Mouse (Mus musculus): ENCODE results near the gene 1700013H16Rik. TPM values are rescaled to one million over a fixed set of nuclear protein-coding genes. Genes with fewer than 3 reads are reported as not detected.
"Not testable (repeated sequence)": the region's sequence is repeated elsewhere in the genome, so short reads cannot be mapped to it uniquely, and the experiment has no call there.

Gene 1700013H16Rik
- not detected for total RNA-seq (2021)

DNA sequence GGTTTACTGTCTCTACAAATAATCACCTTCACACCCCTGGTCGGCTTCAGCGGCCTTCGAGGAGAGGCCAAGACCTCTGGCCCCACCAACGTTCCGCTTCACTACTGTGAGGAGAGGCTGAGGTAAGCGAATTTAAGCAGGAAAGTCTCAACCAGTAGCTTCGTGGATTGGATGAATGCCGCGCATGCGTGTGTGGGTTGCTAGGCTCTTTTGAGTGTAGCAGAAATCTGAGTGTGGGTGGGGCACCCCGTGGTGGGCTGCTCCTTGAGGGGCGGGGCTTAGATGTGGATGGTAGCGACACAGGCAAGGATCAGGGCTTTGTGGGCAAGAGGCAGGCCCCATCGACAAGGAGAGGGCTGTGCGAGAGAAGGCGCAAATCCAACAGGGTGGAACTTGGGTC, at the start of gene 1700013H16Rik:
TSS of gene 1700013H16Rik (minus strand) at position 96 of the 400 bp plus-strand sequence.
- intact Hi-C loops (cut with DNase I), result no loop called here
- no peak for DNase-seq (ENCODE audit: low spot score)

DNA sequence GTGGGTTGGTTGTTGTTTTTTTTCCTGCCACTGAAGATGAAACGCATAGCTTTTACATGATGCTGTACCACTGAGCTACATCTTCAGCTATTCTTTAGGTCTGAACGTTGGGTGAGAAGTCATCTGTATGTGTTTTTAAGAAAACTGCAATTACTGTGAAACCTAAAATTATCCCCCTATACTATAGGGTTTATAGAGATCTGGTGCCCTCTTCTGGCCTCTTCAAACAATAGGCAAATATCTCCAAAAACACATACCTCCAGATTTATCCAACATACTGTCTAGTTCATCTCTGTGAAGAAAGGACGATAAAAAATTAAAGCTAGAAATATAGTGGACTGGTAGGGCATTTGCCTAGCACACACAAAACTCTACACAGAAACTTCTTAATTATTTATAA, 41.4 kb upstream of the 1700013H16Rik start:
- intact Hi-C loops (cut with DNase I), result no loop called here

GRCm38 (mm10) chrX:53797519-53797918, 39.9 kb upstream of the 1700013H16Rik start, which contains the start of gene Xlr:
Gene Xlr (minus strand): TSS chrX:53797706.
- DNase-seq (ENCODE audit: low spot score); intact Hi-C loops (cut with DNase I): not testable (repeated sequence)

More for the DNA sequence above, 41.4 kb upstream of the 1700013H16Rik start:
- no peak for DNase-seq (ENCODE audit: low spot score)

DNA sequence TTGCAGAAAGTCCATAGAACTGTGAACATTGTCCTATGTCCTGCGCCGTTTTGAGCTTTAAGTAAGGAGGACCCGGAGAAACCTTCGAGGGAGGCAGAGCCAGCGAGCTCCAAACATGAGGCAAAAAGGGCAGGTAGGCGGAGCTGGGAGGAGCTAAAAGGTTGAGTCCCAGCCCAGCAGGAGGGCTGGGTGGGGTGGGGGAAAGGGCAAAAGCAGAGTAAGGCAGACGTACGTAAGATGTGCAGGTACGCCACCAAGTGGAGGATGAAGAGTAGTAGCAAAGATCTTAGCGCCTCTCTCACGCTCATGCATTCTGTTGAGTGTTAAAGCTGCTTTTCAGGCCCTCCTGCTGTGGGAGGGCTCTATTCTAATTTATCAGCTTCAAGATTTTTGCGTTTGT, 18.6 kb upstream of the 1700013H16Rik start, which contains the start of gene Zfp36l3:
TSS of gene Zfp36l3 (minus strand) at position 119 of the 400 bp plus-strand sequence.
- no peak for DNase-seq (ENCODE audit: low spot score)
- intact Hi-C loops (cut with DNase I), result no loop called here

GRCm38 (mm10) chrX:53752851-53753250, 4.8 kb downstream of the 1700013H16Rik start:
- intact Hi-C loops (cut with DNase I), result no loop called here
- DNase-seq (ENCODE audit: low spot score), result no peak

- no peak for DNase-seq (ENCODE audit: low spot score)
- intact Hi-C loops (cut with DNase I), result no loop called here
These were observed 28.7 kb downstream of the 1700013H16Rik start for GRCm38 (mm10) chrX:53728967-53729366.

DNA sequence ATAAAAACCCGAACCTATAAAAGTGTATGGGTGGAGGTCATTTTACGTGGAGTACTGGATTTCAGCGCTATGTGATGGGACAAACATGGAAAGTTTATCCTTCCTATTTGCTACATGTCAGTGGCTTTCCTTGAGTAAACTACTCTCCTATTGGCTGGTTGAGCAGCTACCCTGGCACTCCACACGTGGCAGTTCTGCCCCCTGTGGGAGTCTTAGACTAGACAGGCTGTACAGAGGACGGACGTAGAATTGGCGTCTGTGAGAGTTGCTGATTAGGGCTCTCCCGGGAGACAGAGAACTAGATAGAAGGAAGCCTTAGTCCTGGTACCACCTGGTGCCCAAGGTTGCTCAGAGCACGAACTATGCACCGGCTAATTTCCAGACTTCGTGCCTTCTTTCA, 33.0 kb downstream of the 1700013H16Rik start, which contains the start of gene 4930502E18Rik:
TSS of gene 4930502E18Rik (plus strand) at position 231 of the 400 bp plus-strand sequence.
- no peak for DNase-seq (ENCODE audit: low spot score)
- intact Hi-C loops (cut with DNase I), result no loop called here

GRCm38 (mm10) chrX:53716323-53717182, 41.1 kb downstream of the 1700013H16Rik start:
- intact Hi-C loops (cut with DNase I), result no loop called here
- DNase-seq (ENCODE audit: low spot score), result peak; percentile 5

DNA sequence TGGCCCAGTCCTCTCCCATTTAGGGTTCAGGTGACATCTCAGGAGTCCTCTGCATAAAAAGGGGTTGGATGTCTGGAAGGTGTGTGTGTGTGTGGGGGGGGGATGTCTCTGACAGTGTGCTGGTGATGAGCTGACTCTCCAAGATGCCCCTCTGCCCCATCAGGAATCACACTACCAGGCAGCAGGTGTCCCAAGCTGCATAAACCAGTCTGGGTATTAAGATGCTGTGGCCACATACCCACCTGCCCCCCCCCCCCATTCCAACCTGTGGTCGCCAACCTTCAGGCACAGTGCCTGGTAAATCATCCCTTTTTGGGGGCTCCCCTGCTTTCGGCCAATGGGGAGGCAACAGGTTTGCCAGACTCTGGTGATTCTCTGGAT, 41.7 kb downstream of the 1700013H16Rik start:
- intact Hi-C loops (cut with DNase I), result no loop called here
- DNase-seq (ENCODE audit: low spot score), result no peak

DNA sequence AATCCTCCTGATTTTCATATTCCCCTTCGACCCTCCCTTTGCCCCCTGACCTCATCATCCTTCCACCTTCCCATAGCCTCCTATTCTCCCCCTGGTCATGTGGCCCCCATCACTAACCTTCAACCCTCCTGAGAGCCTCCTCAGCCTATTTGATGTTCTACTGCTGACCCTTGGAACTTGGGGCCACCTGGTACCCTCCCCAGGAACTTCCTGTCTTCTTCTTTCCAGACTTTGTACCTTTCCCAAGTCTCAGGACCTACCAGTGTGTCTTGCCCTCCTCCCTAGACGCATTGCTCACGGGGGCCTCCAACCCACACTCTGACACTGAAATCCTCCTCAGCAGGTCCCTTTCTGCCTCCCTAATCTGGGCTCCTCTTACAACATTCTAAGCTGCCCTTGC, 55.0 kb downstream of the 1700013H16Rik start:
- intact Hi-C loops (cut with DNase I), result no loop called here
- no peak for DNase-seq (ENCODE audit: low spot score)

- intact Hi-C loops (cut with DNase I), result no loop called here
These were observed 58.4 kb downstream of the 1700013H16Rik start for GRCm38 (mm10) chrX:53699225-53699624.

DNA sequence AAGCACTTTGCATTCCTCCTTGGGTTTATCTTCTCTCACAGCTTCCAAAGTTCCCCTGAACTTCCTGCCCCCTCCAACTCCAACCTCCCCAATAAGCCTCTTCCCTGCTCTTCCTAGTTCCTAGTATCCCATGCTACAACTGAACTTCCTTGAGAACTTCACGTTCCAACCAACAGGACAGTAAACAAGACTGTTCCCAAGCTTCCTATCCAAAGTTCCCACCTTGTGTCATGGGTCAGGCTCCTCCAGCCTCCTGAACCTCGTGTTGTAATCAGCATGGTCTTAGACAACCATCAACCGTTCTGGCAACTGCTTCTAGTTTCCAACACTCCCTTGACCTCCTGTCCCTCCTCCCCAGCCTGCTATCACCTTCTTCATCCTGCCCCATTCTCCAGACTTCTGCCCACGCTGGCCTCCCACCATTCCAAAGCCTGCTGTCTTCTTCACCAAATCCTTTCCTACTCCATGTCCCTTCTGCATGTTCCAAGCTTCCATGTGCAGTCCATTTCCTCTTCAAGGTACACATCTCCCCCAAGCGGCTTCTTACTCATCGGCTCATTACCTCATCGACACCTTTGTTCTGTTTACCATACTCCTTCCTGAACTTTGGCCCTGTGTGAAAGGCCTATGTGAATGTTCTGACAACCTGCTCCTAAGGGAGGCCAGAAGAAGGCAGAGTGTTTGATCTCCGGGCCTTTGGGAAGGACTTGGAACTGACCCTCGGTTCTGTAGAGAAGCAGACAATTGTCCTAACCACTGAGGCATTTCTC, 63.4 kb downstream of the 1700013H16Rik start:
- DNase-seq (ENCODE audit: low spot score), result no peak
- intact Hi-C loops (cut with DNase I), result no loop called here

More at GRCm38 (mm10) chrX:53699225-53699624, 58.4 kb downstream of the 1700013H16Rik start:
- DNase-seq (ENCODE audit: low spot score), result no peak

- DNase-seq (ENCODE audit: low spot score), result no peak
- intact Hi-C loops (cut with DNase I), result no loop called here
These were observed 64.5 kb downstream of the 1700013H16Rik start for GRCm38 (mm10) chrX:53693141-53693540.

Other genes with a start within 250 kb of the 1700013H16Rik start
- 10 to 100 TPM; 13.9 to 18.3 TPM for gene Rtl8c, start 149.8 kb downstream of the 1700013H16Rik start, total RNA-seq (2021)
- not detected for gene Gm14597, start 148.9 kb downstream of the 1700013H16Rik start, total RNA-seq (2021)
- 100 to 1,000 TPM; 146 to 167 TPM for gene Rtl8a, start 114.1 kb downstream of the 1700013H16Rik start, total RNA-seq (2021)
- 100 to 1,000 TPM in 1 of 2 experiments, 10 to 100 TPM in 1; 88.7 to 116 TPM for gene Rtl8b, start 87.4 kb downstream of the 1700013H16Rik start, total RNA-seq (2021)
- not detected for gene 4930502E18Rik, start 33.0 kb downstream of the 1700013H16Rik start, total RNA-seq (2021)
- gene Zfp36l3, start 18.6 kb upstream of the 1700013H16Rik start, total RNA-seq (2021), result not detected
- 1 to 10 TPM; 1.2 to 2.0 TPM for gene Xlr, start 39.9 kb upstream of the 1700013H16Rik start, total RNA-seq (2021)

Data from heart, postnatal 25 days (tissue).